Mouse (Mus musculus) heart, embryonic 14.5 days (tissue): Measurements from ENCODE around the gene Ptpn7. TPM values are rescaled to one million over a fixed set of nuclear protein-coding genes. Genes with fewer than 3 reads are reported as not detected.

Experiments
- ATAC-seq: fragments of 200-750 bp; cut with Nextera tagmentation; 2 replicates; pipeline ENCODE4 v1.8.0; 2017; ENCODE audit warnings: low read depth, moderate TSS enrichment; ENCODE audit not compliant: insufficient number of reproducible peaks, insufficient read depth, low FRiP score
- H3K27ac ChIP-seq, 2 experiments: fragments of 200-500 bp in 1 of 2; fragments of 300-500 bp in 1 of 2; sonication (generic) in 1 of 2; replicated peaks in 1 of 2; 2 replicates each; pipeline ENCODE4 v1.5.1; 2012 to 2014; ENCODE audit warnings: low read depth in 2 of 2, low read length in 2 of 2, control low read depth in 1 of 2, mild to moderate bottlenecking in 1 of 2, mixed read lengths in 1 of 2; ENCODE audit not compliant: control insufficient read depth in 1 of 2, insufficient read depth in 1 of 2
- H3K27me3 ChIP-seq: fragments of 300-500 bp; sonication (generic); 2 replicates; pipeline ENCODE4 v1.6.1; 2014; ENCODE audit warnings: mild to moderate bottlenecking, low read length, control low read depth; ENCODE audit not compliant: control insufficient read depth, insufficient read depth
- H3K36me3 ChIP-seq: fragments of 300-500 bp; sonication (generic); 2 replicates; pipeline ENCODE4 v1.6.1; 2014; ENCODE audit warnings: mild to moderate bottlenecking, control low read depth, low read length, mixed read lengths; ENCODE audit not compliant: control insufficient read depth, insufficient read depth
- H3K4me1 ChIP-seq, 2 experiments: fragments of 200-500 bp in 1 of 2; fragments of 300-500 bp in 1 of 2; sonication (generic) in 1 of 2; 2 replicates each; pipeline ENCODE4 v1.6.1; 2012 to 2014; ENCODE audit warnings: low read length in 2 of 2, control low read depth in 1 of 2, mixed read lengths in 1 of 2; ENCODE audit not compliant: control insufficient read depth in 2 of 2, insufficient read depth in 2 of 2
- H3K4me2 ChIP-seq: fragments of 300-500 bp; sonication (generic); 2 replicates; pipeline ENCODE4 v1.6.1; 2014; ENCODE audit warnings: mild to moderate bottlenecking, low read length
- H3K4me3 ChIP-seq, 2 experiments: fragments of 200-500 bp in 1 of 2; fragments of 300-500 bp in 1 of 2; sonication (generic) in 1 of 2; 2 replicates each; pipeline ENCODE4 v1.5.1; 2012 to 2014; ENCODE audit warnings: low read length in 2 of 2, mild to moderate bottlenecking in 2 of 2, control low read depth in 1 of 2, low read depth in 1 of 2, moderate library complexity in 1 of 2; ENCODE audit not compliant: control insufficient read depth in 1 of 2, insufficient read depth in 1 of 2
- H3K9ac ChIP-seq: fragments of 300-500 bp; sonication (generic); 2 replicates; pipeline ENCODE4 v1.6.1; 2014; ENCODE audit warnings: mild to moderate bottlenecking, low read length
- H3K9me3 ChIP-seq: fragments of 300-500 bp; sonication (generic); 2 replicates; pipeline ENCODE4 v1.6.1; 2016; ENCODE audit warnings: low read length, control low read depth; ENCODE audit not compliant: control insufficient read depth
- WGBS: fragments of 180-500 bp; shearing (Covaris S2); extraction: QIAGEN DNeasy Blood & Tissue Kit; methylation state at CpG from one replicate; pipeline ENCODE4 v1.1.7; 2014; 5-methylcytosine and 5-hydroxymethylcytosine counted together
- polyA plus RNA-seq: library from polyadenylated mRNA; unstranded; fragments of >200 nt; fragmentation: Nextera tagmentation; extraction: Ambion mirVana; gene quantifications from 2 replicates; pipeline ENCODE4 v1.2.1, GENCODE M21; 2014

The Ptpn7 gene
- polyA plus RNA-seq, 1 experiment from 2014 or later = 0.63 TPM

DNA sequence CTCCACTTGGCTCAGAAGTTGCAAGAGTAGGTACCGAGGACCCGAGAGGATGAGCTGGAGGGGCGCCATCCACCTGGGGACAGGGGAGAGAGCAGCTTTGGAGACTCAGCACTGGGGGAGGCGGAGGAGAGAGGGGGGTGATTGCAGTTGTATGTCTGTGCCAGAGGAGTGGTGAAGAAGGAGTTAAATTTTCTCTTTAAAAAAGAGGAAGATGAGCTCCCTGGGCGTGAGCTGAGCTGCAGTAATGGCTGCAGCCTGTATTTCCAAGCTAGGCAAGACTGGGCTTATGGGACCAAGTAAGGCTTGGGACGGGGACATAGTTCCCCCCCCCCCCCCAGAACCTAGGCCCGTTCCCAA is 15.2 kb downstream of the Ptpn7 start:
- Histone ChIP-seq H3K27me3 (peaks cover 33% of the 10 kb centered on the region), H3K4me1 (peaks cover 7 to 8% of the 10 kb centered on the region in 2 experiments), H3K9ac (peak overlapping the region; percentile 91), H3K9me3 (no peaks in the 10 kb centered on the region), H3K27ac (0 out of 4 replicates have a peak overlapping the region, but pooled peaks of 1 of the 2 experiments have one; percentile 76), H3K36me3 (peaks cover 12% of the 10 kb centered on the region), H3K4me3 (peak overlapping the region; percentile 93 to 98), H3K4me2 (peak overlapping the region; percentile 93)
- WGBS = 9% methylated on average over 7 of the region's 7 CpGs
- no peak for ATAC-seq

DNA sequence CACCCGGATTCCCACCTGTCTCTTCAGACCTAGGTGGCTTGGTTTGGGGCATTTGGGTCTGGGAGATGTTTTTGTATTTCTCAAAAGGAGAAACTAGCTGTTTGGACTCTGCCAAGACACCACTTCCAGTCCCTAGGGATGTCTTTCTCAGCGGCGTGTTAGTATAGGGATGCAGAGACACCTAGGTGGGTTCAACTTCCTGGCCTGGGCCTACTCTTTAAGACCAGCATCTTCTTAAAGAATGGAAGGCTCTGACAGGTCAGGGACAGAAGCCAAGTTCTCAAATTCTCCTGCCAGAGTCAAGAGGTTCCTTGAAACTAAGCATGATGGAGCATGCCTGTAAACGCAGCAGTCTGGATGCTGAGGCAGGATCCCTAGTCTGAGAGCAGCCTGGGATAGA is 16.0 kb downstream of the Ptpn7 start:
- H3K4me3 ChIP-seq = 0 out of 4 replicates have a peak overlapping the region, but pooled peaks of 1 of the 2 experiments have one; percentile 93
- WGBS = 62% methylated on average over 4 of the region's 4 CpGs
- H3K27me3 ChIP-seq = peaks cover 25% of the 10 kb centered on the region
- no peak for ATAC-seq
- H3K4me1 ChIP-seq = peaks cover 7 to 8% of the 10 kb centered on the region in 2 experiments
- H3K27ac ChIP-seq = no peak overlapping the region
- H3K4me2 ChIP-seq = peak overlapping the region; percentile 93
- no peaks in the 10 kb centered on the region for H3K9me3 ChIP-seq
- H3K36me3 ChIP-seq = peaks cover 13% of the 10 kb centered on the region
- no peak overlapping the region for H3K9ac ChIP-seq

DNA sequence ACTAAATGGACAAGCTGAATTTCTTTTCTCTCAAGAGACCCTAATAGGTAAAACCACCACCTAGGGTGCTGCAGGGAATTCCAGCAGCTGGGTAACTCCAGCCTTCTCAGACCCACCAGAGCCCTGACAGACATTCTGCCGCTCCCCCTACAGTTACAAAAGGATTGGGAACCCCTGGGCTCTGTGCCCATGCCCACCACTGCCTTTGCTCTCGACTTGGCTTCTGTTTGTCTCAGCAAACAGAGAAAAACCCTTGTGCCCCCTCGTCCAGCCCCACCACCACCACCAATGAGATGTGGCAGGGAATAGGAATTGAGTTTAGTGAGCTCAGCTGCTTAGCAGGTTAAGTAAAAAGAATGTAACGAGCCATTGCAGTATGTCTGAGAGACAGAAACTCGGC is 16.5 kb downstream of the Ptpn7 start:
- Histone ChIP-seq H3K4me2 (no peak overlapping the region), H3K36me3 (peaks cover 13% of the 10 kb centered on the region), H3K27ac (no peak overlapping the region), H3K27me3 (peaks cover 21% of the 10 kb centered on the region), H3K9me3 (no peaks in the 10 kb centered on the region), H3K4me3 (no peak overlapping the region), H3K9ac (no peak overlapping the region), H3K4me1 (peaks cover 7 to 9% of the 10 kb centered on the region in 2 experiments)
- ATAC-seq = no peak
- WGBS = 76% methylated on average over 5 of the region's 5 CpGs

DNA sequence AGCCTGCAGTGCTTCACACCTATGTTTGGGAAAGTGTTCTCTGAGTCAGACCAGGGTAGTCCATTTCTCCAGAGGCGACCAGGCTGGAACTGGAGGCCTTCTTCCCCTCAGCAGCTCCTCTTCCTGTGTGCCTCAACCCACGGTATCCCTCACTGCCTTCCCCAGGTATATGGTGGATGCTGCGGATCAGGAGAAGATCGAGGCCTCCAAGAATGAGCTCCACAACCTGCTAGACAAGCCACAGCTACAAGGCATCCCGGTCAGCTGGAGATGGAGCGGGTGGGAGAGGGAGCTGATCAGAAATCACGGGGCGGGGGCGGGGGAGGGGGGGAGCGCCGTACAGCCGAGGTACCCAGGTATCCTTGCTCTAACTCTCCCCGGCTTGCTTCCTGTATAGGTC is 21.5 kb downstream of the Ptpn7 start:
- Histone ChIP-seq H3K4me1 (peaks cover 14 to 33% of the 10 kb centered on the region in 2 experiments), H3K9ac (no peak overlapping the region), H3K27ac (no peak overlapping the region), H3K36me3 (peaks cover 33% of the 10 kb centered on the region), H3K9me3 (no peaks in the 10 kb centered on the region), H3K4me2 (peak overlapping the region; percentile 56), H3K4me3 (0 out of 4 replicates have a peak overlapping the region, but pooled peaks of 1 of the 2 experiments have one; percentile 18), H3K27me3 (peaks cover 22% of the 10 kb centered on the region)
- no peak for ATAC-seq
- WGBS = 16% methylated on average over 13 of the region's 13 CpGs

DNA sequence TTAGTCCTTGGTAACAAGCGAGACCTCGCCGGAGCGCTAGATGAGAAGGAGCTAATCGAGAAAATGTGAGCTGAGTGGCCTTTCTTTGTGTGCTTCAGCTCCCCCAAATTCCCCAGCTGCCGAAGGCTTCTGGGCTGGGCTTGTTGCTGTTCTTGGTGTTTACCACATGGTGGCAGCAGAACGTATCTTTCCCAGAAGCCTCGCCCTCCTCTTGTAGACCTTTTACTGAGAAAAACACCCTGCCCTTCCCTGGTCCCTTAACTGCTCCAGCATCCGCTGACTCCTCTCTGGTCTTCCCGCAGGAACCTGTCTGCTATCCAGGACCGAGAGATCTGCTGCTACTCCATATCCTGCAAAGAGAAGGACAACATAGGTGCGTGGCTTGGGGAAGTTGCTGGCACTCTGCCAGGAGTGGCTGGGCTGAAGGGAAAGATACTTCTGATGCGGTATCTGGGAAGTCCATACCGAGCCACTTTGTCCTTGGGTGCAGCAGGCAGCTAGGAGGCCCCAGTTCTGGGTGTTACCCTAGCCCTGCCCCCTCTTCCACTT is 22.0 kb downstream of the Ptpn7 start:
- Histone ChIP-seq H3K27me3 (peaks cover 27% of the 10 kb centered on the region), H3K36me3 (peaks cover 33% of the 10 kb centered on the region), H3K9ac (no peak overlapping the region), H3K4me2 (peak overlapping the region; percentile 56), H3K4me1 (peaks cover 14 to 33% of the 10 kb centered on the region in 2 experiments), H3K27ac (peak overlapping the region; percentile 46 to 68; a peak in 3 of 4 replicates), H3K9me3 (no peaks in the 10 kb centered on the region), H3K4me3 (peak overlapping the region; percentile 20 to 26; a peak in 3 of 4 replicates)
- 1% methylated on average over 14 of the region's 14 CpGs for WGBS
- ATAC-seq = peak; percentile 16; the same call in 1 of the 2 replicates

DNA sequence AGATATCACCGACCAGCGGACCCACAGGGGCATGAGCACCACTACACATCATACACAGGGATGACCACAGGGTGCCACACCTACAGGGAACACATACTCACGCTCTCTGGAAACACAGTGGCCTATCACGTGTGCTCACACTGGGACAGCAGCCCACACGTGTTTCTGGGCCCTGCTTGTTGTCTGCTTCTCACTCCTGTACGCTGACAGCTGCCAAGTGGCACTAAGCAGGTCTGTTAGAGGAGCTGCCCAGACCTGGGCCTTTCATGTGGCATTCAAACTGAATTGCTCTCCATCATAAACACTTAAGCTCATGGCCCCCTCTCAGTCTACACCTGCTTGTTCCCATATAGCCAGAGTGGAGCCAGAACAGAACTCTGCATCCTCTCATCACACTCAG is 23.8 kb downstream of the Ptpn7 start:
- WGBS = 37% methylated on average over 6 of the region's 6 CpGs
- peaks cover 42% of the 10 kb centered on the region for H3K27me3 ChIP-seq
- no peak overlapping the region for H3K9ac ChIP-seq
- no peak overlapping the region for H3K4me2 ChIP-seq
- H3K9me3 ChIP-seq = no peaks in the 10 kb centered on the region
- H3K4me3 ChIP-seq = no peak overlapping the region
- peaks cover 14 to 33% of the 10 kb centered on the region in 2 experiments for H3K4me1 ChIP-seq
- peak; percentile 84 for ATAC-seq
- H3K36me3 ChIP-seq = peaks cover 29% of the 10 kb centered on the region
- no peak overlapping the region for H3K27ac ChIP-seq

DNA sequence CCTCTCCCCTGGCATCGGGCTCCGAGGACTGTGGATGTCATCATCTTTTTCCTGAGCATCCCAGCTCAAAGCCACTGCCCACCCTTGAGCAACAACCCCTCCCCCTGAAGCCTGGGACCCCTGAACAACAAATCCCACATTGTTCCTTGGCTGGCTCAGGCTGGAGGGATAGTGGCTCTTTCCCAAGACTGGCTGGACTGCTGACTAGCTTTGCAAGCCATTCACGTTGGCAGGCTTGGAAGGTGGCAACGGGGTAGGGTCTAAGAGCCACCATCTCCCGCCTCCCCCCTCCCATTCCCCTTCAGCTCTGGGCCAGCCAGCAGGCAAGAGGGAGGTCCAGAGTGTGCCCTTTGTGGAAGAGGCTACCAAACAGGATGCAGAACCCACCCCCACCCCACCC is 26.1 kb downstream of the Ptpn7 start:
- peaks cover 58% of the 10 kb centered on the region for H3K27me3 ChIP-seq
- peaks cover 19% of the 10 kb centered on the region for H3K36me3 ChIP-seq
- no peak overlapping the region for H3K9ac ChIP-seq
- H3K4me2 ChIP-seq = no peak overlapping the region
- no peak overlapping the region for H3K27ac ChIP-seq
- peaks cover 14 to 33% of the 10 kb centered on the region in 2 experiments for H3K4me1 ChIP-seq
- ATAC-seq = no peak
- H3K4me3 ChIP-seq = no peak overlapping the region
- H3K9me3 ChIP-seq = no peaks in the 10 kb centered on the region
- WGBS = 64% methylated on average over 5 of the region's 5 CpGs

DNA sequence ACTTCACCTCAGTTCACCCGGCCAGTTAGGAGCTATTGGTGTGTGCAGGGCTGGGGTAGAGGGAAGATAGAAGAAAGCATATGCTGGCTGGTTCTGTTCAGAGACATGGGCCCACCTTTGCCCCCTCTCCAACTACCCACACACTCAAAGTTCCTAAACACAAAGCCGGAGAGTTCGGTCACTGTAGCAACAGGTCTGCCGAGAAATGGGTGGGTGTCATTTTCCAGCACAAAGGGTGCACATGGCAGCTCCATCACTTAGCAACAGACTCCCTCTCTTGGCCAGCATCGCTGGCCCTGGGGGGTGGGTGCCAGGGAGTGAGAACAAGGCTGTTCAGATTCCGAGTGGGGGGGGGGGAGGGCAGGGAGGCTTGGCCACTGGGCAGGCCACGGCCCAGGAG is 26.6 kb downstream of the Ptpn7 start:
- Histone ChIP-seq H3K27ac (no peak overlapping the region), H3K27me3 (peaks cover 62% of the 10 kb centered on the region), H3K4me1 (peaks cover 14 to 31% of the 10 kb centered on the region in 2 experiments), H3K4me3 (no peak overlapping the region), H3K36me3 (peaks cover 19% of the 10 kb centered on the region), H3K4me2 (no peak overlapping the region), H3K9me3 (no peaks in the 10 kb centered on the region), H3K9ac (no peak overlapping the region)
- WGBS = 61% methylated on average over 7 of the region's 7 CpGs
- no peak for ATAC-seq
